Mouse (Mus musculus) megakaryocyte, embryonic 14.5 days (primary cell): Measurements from ENCODE around the gene Mavs. TPM values are rescaled to one million over a fixed set of nuclear protein-coding genes. Genes with fewer than 3 reads are reported as not detected.

Source experiments
- H3K27me3 ChIP-seq: replicated peaks from 2 replicates; pipeline ENCODE3; 2012; ENCODE audit warnings: inconsistent platforms
- H3K36me3 ChIP-seq: replicated peaks from 2 replicates; pipeline ENCODE3; 2012; ENCODE audit warnings: low read length, inconsistent platforms, mixed read lengths
- H3K4me1 ChIP-seq: 2 replicates; pipeline ENCODE4 v1.6.1; 2012; ENCODE audit warnings: inconsistent platforms
- H3K4me3 ChIP-seq: replicated peaks from 2 replicates; pipeline ENCODE3; 2012; ENCODE audit warnings: moderate library complexity, mild to moderate bottlenecking, inconsistent platforms
- H3K9me3 ChIP-seq: 2 replicates; pipeline ENCODE4 v1.6.1; 2012; ENCODE audit warnings: inconsistent platforms
- FLI1 ChIP-seq: IDR thresholded peaks from 2 replicates; pipeline ENCODE4 v1.6.1; 2012; ENCODE audit warnings: low read length, inconsistent platforms, mixed read lengths
- GATA1 ChIP-seq: IDR thresholded peaks from 3 replicates; pipeline ENCODE4 v1.6.1; 2012; ENCODE audit warnings: mixed read lengths, low read length, inconsistent platforms, borderline replicate concordance
- polyA plus RNA-seq: library from polyadenylated mRNA; stranded (reverse); fragments of >175 nt; gene quantifications from 2 replicates; pipeline ENCODE4 v1.2.3, GENCODE M21; 2012; ENCODE audit warnings: low replicate concordance; ENCODE audit not compliant: insufficient read depth

Mavs gene
- polyA plus RNA-seq, 1 experiment: 12.8 TPM

DNA sequence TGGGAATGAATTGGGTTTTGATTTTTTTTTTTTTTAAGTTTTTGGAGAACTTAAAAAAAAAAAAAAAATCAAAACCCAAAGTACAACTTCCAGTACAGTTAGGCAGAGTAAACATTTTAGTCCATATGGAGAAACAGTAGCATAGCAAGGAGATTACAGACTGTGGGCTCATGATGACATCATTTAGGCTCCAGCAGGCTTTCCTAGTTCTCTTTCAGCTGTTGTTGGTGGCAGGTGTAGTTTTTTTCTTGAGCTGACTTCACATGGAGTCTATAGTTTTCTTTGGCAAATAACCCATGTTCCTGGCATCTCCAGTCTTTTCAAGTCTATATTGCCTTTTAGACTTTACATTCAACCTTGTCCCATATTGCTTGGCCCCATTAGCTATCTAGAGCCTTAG lies 56.8 kb downstream of the Mavs start:
- Histone ChIP-seq H3K4me3 (no peak overlapping the region), H3K36me3 (peaks cover 94% of the 10 kb centered on the region), H3K27me3 (no peaks in the 10 kb centered on the region), H3K9me3 (no peaks in the 10 kb centered on the region), H3K4me1 (peaks cover 24% of the 10 kb centered on the region)
- TF ChIP-seq GATA1 (no peak), FLI1 (no peak)

DNA sequence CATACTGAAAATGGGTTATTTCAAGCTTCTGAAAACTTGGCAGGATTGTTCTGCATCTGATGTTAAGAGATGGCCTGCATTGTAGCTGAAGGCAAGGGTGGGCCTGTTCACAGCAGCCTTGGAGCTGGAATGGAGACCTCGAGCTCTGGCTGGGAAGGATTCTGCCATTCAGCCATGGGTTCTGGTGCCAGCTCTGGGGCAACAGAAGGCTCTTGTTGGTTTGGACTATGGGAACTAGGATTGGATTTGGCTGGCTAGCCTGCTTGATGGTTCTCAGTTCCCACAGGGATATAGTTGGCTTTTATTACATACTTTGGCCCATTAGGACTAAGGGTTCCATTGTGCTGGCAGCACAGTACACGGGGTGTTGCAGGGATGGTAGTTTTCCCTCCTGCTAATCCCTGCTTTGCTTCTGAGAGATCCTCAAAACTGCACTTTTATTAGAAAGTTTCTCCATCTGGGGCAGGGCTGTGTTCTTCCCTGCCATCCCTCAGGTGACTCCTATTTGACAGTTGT lies 62.9 kb downstream of the Mavs start:
- peaks cover 7% of the 10 kb centered on the region; the same call in 1 of the 2 replicates for H3K4me1 ChIP-seq
- H3K36me3 ChIP-seq: peaks cover 95% of the 10 kb centered on the region
- no peak for TF ChIP-seq FLI1
- no peak for TF ChIP-seq GATA1

More for the DNA sequence above, 62.9 kb downstream of the Mavs start:
- Histone ChIP-seq H3K4me3 (no peak overlapping the region), H3K9me3 (no peaks in the 10 kb centered on the region), H3K27me3 (no peaks in the 10 kb centered on the region)

Other genes starting within 250 kb of the Mavs start
- gene Gfra4, start 191.0 kb upstream of the Mavs start, polyA plus RNA-seq: 1.3 TPM in 1 of 2 replicates, not detected in the other
- 1.9 and 6.0 TPM in 2 replicates for gene Adam33, start 170.2 kb upstream of the Mavs start, polyA plus RNA-seq
- 7.1 and 11.8 TPM in 2 replicates for gene Siglec1, start 147.3 kb upstream of the Mavs start, polyA plus RNA-seq
- gene Hspa12b, start 106.8 kb upstream of the Mavs start, polyA plus RNA-seq: 0.36 TPM in 1 of 2 replicates, not detected in the other
- not detected in 2 replicates for gene Gm11037, start 100.6 kb upstream of the Mavs start, polyA plus RNA-seq
- 322 and 610 TPM in 2 replicates for gene 1700037H04Rik, start 74.0 kb upstream of the Mavs start, polyA plus RNA-seq
- gene Cenpb, start 54.0 kb upstream of the Mavs start, polyA plus RNA-seq: 147 and 259 TPM in 2 replicates
- 10.8 and 13.1 TPM in 2 replicates for gene Cdc25b, start 47.1 kb upstream of the Mavs start, polyA plus RNA-seq
- gene Spef1, start 46.8 kb upstream of the Mavs start, polyA plus RNA-seq: 1.5 and 1.7 TPM in 2 replicates
- 7.7 and 14.6 TPM in 2 replicates for gene Ap5s1, start 27.0 kb upstream of the Mavs start, polyA plus RNA-seq
- gene Pank2, start 28.4 kb downstream of the Mavs start, polyA plus RNA-seq: 8.5 and 15.6 TPM in 2 replicates
- 0.15 and 7.5 TPM in 2 replicates for gene Rnf24, start 118.8 kb downstream of the Mavs start, polyA plus RNA-seq